Mouse (Mus musculus) cortical plate, adult 2 months (tissue): ENCODE measurements around the gene 1700016D06Rik.

Source experiments
- CTCF ChIP-seq: fragments of 200-500 bp; IDR thresholded peaks from 2 replicates; pipeline ENCODE4 v1.5.1; 2011; ENCODE audit warnings: mild to moderate bottlenecking, control low read depth, low read length; ENCODE audit not compliant: insufficient read depth; ENCODE audit errors: extremely low read depth
- POLR2A ChIP-seq: fragments of 200-500 bp; IDR thresholded peaks from 2 replicates; pipeline ENCODE4 v1.6.1; 2011; ENCODE audit warnings: mild to moderate bottlenecking, low read length, control low read depth; ENCODE audit not compliant: insufficient read depth; ENCODE audit errors: extremely low read depth

- TF ChIP-seq CTCF, result peak; percentile 92
- TF ChIP-seq POLR2A, result no peak
Measured at GRCm38 (mm10) chr8:11700060-11701032, 517 bp downstream of the 1700016D06Rik start.
